Mouse (Mus musculus): Measurements from ENCODE around the gene 1110051M20Rik.
"Not testable (repeated sequence)": the region's sequence is repeated elsewhere in the genome, so short reads cannot be mapped to it uniquely, and the experiment has no call there.

GRCm38 (mm10) chr2:91487295-91487694 lies 42.8 kb upstream of the 1110051M20Rik start:
- TF ChIP-seq CTCF (IDR thresholded peaks at IDR 0.05; ENCODE audit: insufficient read depth, low read length); POLR2A (IDR thresholded peaks at IDR 0.05; ENCODE audit: borderline replicate concordance, extremely low read depth, low read depth, low read length): not testable (repeated sequence)
